Mouse (Mus musculus): Measurements from ENCODE around the gene Synpo2l.
"Not testable (repeated sequence)": the region's sequence is repeated elsewhere in the genome, so short reads cannot be mapped to it uniquely, and the experiment has no call there.

The Synpo2l gene

DNA sequence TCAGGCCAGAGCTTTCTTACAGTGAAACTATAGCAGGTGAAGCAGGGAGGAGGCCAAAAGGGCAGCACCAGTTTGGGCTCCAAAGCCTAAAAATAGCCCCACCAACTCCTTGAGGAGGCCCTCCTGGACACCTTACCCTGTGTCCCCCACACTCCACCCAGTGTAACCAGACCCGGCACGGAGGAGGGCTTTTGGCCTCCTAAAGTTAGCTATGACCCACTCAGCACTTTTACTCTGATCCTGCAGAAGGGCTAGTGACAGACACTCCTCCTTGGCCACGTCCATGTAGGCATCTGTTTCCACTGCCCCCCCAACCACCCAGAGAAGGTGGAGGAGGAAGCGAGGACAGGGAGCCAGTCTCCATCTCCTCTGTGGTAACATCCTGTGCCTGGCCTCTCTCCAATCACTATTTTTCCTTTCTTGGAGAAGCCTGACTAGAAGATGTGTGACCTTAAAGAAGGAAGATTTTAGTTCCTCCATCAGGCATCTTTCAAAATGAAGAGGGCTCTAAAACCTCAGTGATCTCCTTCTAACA, 16.4 kb downstream of the Synpo2l start:
- in situ Hi-C loops (cut with MboI; ENCODE audit: unreplicated experiment in 2 of 2) = loop anchor here (25.0 kb wide), 3 partner anchors 539 to 664 kb away; partner anchors contain the start of gene Gng2 (in 1 of the 2)

GRCm38 (mm10) chr14:20651000-20651399, 17.2 kb downstream of the Synpo2l start:
- in situ Hi-C loops (cut with MboI; ENCODE audit: unreplicated experiment in 2 of 2) = loop anchor here (25.0 kb wide), 3 partner anchors 539 to 664 kb away; partner anchors contain the start of gene Gng2 (in 1 of the 2)

DNA sequence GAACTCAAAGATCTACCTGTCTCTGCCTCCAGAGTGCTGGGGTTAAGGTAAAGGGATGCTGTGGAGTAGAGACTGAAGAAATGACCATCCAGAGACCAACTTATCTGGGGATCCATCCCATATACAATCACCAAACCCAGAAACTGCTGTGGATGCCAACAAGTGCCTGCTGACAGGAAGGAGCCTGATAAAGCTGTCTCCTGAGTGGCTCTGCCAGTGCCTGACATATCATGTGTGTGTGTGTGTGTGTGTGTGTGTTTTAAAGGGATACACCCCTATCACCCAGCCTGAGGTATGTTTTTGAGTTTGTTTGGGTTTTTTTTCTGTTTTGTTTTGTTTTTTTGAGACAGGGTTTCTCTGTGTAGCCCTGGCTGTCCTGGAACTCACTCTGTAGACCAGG, 21.8 kb downstream of the Synpo2l start:
- in situ Hi-C loops (cut with MboI; ENCODE audit: unreplicated experiment in 2 of 2) = no loop called here

DNA sequence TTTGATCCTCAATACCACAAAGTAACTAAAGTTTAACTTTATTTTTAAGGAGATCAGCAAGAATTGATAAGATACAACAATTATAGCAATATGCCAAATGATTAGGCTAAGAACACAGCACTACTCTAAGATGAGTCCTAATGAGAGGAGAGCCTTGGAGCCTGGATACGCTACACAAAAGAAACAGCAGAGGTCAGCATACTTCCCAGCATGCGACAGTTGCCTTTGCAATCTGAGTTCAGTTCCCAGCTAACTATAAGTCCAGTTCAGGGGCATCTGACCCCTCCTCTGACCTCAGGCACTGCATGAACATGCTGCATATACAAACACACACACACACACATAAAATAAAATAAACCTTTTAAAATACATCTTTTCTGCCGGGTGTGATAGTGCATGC, 22.6 kb downstream of the Synpo2l start:
- in situ Hi-C loops (cut with MboI; ENCODE audit: unreplicated experiment in 2 of 2) = no loop called here

DNA sequence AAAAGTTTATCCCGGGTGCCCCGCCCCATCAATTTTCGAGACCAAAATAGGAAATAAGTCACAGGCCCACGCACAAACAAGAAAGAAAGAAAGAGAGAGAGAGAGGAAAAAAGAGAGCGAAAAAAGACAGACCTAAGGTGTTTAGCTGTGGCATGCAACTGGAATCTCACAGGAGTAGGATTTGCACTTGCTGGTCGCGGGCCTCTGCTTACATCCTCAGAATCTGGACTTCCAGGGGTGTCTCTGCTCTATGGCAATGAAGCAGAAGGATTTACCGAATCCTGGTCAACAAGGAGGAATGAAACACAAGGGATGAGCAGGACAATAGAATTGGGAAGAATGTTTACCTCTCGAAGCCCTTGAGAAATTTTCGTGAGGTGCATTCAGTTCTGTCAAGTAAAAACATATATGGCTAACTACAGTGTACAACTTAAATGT, 26.7 kb downstream of the Synpo2l start:
- in situ Hi-C loops (cut with MboI; ENCODE audit: unreplicated experiment in 2 of 2) = no loop called here

GRCm38 (mm10) chr14:20640644-20641437, 27.3 kb downstream of the Synpo2l start, which contains the start of gene Usp54:
Gene Usp54 (minus strand): TSS chr14:20641063.
- in situ Hi-C loops (cut with MboI; ENCODE audit: unreplicated experiment in 2 of 2) = no loop called here

DNA sequence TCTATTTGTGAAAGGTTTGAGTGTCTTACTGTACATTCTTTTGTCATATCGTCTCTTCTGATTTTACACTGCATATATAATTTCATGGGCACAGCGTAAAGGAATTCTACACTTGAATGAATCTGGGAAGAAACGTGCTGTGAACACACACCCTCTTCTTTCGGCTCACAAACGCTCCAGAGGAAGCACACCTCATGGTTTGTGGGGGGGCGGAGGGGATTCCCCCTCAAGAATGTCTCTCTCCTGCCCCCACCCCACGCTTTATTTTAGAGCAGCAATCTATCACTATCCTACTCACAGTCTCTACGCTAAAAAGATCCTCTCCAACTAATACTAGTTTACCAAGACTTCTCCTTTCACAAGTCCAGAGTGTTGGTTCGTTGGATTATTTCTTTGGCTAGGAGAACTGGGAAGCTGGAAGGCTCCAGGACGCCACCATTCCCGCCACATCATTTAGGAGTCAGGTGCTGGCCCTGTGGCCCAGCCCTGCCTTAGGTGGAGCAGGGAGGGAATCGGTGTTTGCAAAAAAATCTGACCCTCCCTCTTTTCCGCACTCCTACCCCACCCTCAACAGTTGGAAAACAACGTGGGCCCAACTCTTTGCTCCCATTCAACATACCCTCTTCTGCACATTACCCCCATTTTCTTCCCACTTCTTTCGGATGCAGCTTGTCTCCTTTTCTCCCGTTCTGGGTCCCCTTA, 28.1 kb downstream of the Synpo2l start:
- in situ Hi-C loops (cut with MboI; ENCODE audit: unreplicated experiment in 2 of 2) = no loop called here

- in situ Hi-C loops (cut with MboI; ENCODE audit: unreplicated experiment in 2 of 2) = no loop called here
Measured at GRCm38 (mm10) chr14:20638702-20639101, 29.5 kb downstream of the Synpo2l start.

GRCm38 (mm10) chr14:20637818-20638574, 30.2 kb downstream of the Synpo2l start:
- in situ Hi-C loops (cut with MboI; ENCODE audit: unreplicated experiment in 2 of 2) = no loop called here

- in situ Hi-C loops (cut with MboI; ENCODE audit: unreplicated experiment in 2 of 2) = not testable (repeated sequence)
Measured at GRCm38 (mm10) chr14:20636968-20637367, 31.2 kb downstream of the Synpo2l start.

DNA sequence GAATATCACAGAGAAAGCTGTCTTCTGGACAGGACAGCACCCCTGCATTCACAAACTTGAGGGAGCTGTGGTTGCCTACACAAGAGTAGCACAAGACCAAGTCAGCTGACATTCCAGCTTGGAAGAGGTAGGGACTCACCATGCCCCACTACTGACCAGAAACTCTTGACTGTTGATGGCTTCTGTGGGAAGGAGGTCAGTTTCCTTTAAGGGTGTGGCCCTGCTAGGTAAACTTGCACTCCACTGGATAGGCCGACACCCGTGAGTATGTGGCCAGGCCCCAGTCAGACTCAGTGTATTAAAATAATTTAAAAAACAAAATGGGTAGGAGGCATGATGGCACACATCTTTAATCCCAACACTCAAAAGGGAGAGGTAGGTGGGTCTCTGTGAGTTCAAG, 32.6 kb downstream of the Synpo2l start:
- in situ Hi-C loops (cut with MboI; ENCODE audit: unreplicated experiment in 2 of 2) = no loop called here

GRCm38 (mm10) chr14:20631253-20631652, 36.9 kb downstream of the Synpo2l start:
- in situ Hi-C loops (cut with MboI; ENCODE audit: unreplicated experiment in 2 of 2) = no loop called here

DNA sequence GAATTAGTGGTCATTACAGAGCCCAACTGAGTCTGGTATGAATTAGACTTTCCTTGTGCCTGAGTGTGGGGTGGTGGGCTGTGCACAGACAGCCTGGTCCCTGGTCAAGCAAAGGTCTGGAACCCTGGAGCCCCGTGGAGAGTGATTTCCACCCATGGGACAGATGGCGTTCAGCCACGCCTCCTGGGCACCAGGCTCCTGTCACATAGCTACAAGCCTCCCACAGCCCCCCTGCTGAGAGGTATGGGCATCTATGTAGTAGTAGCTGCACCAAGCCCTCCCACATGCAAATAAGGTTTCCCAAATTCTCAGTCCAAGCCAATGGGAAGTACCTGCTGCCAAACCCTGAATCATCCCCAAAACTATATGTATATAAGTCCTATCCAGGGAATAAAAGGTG, 41.2 kb downstream of the Synpo2l start:
- in situ Hi-C loops (cut with MboI; ENCODE audit: unreplicated experiment in 2 of 2) = no loop called here

GRCm38 (mm10) chr14:20626447-20626846, 41.7 kb downstream of the Synpo2l start:
- in situ Hi-C loops (cut with MboI; ENCODE audit: unreplicated experiment in 2 of 2) = no loop called here

GRCm38 (mm10) chr14:20622907-20623306, 45.2 kb downstream of the Synpo2l start:
- in situ Hi-C loops (cut with MboI; ENCODE audit: unreplicated experiment in 2 of 2) = no loop called here

- in situ Hi-C loops (cut with MboI; ENCODE audit: unreplicated experiment in 2 of 2) = no loop called here
Measured at GRCm38 (mm10) chr14:20622412-20622811, 45.7 kb downstream of the Synpo2l start.

GRCm38 (mm10) chr14:20621903-20622302, 46.3 kb downstream of the Synpo2l start:
- in situ Hi-C loops (cut with MboI; ENCODE audit: unreplicated experiment in 2 of 2) = no loop called here

GRCm38 (mm10) chr14:20619131-20619530, 49.0 kb downstream of the Synpo2l start:
- in situ Hi-C loops (cut with MboI; ENCODE audit: unreplicated experiment in 2 of 2) = no loop called here

- in situ Hi-C loops (cut with MboI; ENCODE audit: unreplicated experiment in 2 of 2) = no loop called here
Measured at GRCm38 (mm10) chr14:20618211-20618610, 49.9 kb downstream of the Synpo2l start.

DNA sequence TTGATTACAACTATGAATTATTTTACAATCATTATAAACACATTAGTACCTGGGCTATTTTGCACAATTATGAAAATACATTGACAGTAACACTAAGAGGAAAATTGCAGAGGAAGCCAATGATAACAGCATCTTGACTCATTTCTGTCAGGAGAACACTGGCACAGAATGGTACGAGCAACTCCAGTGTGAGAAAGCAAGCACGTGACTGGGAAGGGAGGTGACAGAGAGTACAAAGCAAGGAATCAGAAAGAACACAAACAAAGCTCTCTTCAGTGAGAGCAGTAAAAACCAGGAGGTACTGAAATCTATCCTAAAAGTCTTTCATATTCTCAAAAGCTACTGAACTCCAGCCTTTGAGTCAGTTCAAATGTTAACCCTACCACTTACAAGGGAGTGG, 51.7 kb downstream of the Synpo2l start:
- in situ Hi-C loops (cut with MboI; ENCODE audit: unreplicated experiment in 2 of 2) = no loop called here

GRCm38 (mm10) chr14:20615075-20615474, 53.1 kb downstream of the Synpo2l start:
- in situ Hi-C loops (cut with MboI; ENCODE audit: unreplicated experiment in 2 of 2) = no loop called here
